Comparison of ENCODE assay signal across 10 mouse cellular contexts in the genomic region with DNA sequence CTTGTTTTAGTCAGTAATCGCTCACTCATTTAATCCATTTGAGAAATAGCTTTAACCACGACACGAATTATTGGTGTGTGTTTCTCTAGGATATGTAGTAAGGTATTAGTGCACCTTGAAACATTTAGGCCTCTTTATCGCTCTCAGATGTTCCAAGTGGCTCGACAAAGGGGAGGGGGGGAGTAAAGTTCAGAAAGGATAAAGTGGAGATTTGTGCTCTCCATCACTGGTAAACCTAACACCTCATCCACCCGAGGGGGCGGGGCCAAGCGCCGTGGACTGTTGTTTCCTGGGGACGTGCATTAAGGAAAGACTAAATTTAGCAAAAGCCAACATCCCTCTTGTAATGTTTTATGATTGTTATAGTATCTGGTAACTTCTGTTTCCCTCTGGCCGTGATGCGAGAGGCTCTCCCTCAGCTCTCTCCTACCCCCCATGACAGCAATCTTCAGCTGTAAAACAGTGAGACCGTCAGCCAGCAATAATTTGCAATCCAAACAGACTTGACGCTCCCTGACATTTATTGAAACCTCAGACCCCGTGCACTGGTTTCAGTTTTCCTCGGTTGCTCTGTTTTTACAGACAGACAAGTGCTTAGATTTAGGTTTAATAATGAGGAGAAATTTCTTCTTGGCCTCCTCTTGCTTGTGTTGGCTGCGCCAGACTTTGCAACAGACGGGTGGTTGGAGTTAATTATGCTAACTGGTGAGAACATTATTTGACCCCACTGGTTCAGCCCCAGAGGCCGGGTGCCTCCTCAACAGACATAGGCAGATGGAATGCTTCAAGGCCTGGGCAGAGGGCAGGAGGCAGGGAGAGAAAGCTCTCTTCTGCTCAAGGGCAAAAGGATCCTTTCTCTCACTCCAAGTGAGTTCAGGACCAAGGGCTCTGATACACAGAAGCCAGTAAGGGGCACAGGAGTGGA.
DNase-seq lines count a peak whose midpoint lies in the region; ATAC-seq lines count a peak whose summit lies in the region.
"Had no signal": no experiment of that assay in that cellular context is flagged by ENCODE, and none has a peak within 500 bp of the region (broad histone marks: within the 10 kb centered on the region; RNA-seq: fewer than 3 reads in every experiment).

No protein-coding gene starts in this region.

- intact Hi-C loops in heart, postnatal 36 days (cut with DNase I), result no loop called here

- 0 out of 2 replicates have a peak overlapping the region, but pooled peaks have one; percentile 6 for H3K4me2 ChIP-seq in embryonic facial prominence, embryonic 15.5 days (replicated peaks)
- H3K4me2 ChIP-seq: hindbrain, embryonic 14.5 days had no signal

- H3K9me3 ChIP-seq in embryonic facial prominence, embryonic 15.5 days (replicated peaks), result no peaks in the 10 kb centered on the region

- H3K27ac ChIP-seq in embryonic facial prominence, embryonic 15.5 days (replicated peaks), result no peak overlapping the region
- H3K27ac ChIP-seq: hindbrain, embryonic 14.5 days; liver, embryonic 14.5 days had no signal

- peak; percentile 43 for DNase-seq in testis, postnatal 10 days (ENCODE audit: low spot score)
- no peak for DNase-seq in testis, postnatal 14 days (ENCODE audit: low spot score)
- peak; percentile 12 to 17 for DNase-seq in kidney, postnatal 36 days
- DNase-seq in frontal cortex, postnatal 14 days (ENCODE audit: low spot score in 2 of 2), result no peak
- DNase-seq in retina, embryonic 14.5 days (ENCODE audit: low spot score), result no peak
- no peak for DNase-seq in heart, postnatal 36 days
- DNase-seq: forebrain, postnatal 0 days had no signal

- no peak overlapping the region for H3K4me3 ChIP-seq in embryonic facial prominence, embryonic 15.5 days (replicated peaks)

- H3K27me3 ChIP-seq in embryonic facial prominence, embryonic 15.5 days, result no peaks in the 10 kb centered on the region

- 31% methylated on average over 19 of the region's 19 CpGs for WGBS in embryonic facial prominence, embryonic 15.5 days

- H3K4me1 ChIP-seq in embryonic facial prominence, embryonic 15.5 days, result no peaks in the 10 kb centered on the region

- H3K36me3 ChIP-seq in embryonic facial prominence, embryonic 15.5 days, result no peaks in the 10 kb centered on the region

- no peak for ATAC-seq in embryonic facial prominence, embryonic 15.5 days (ENCODE audit: insufficient number of reproducible peaks, low FRiP score, low TSS enrichment, low read depth)
- ATAC-seq: forebrain, postnatal 0 days had no signal

- H3K9ac ChIP-seq in embryonic facial prominence, embryonic 15.5 days, result no peak overlapping the region
- H3K9ac ChIP-seq: forebrain, postnatal 0 days; hindbrain, embryonic 14.5 days; liver, embryonic 14.5 days had no signal

Comparison
In these comparisons a context has a peak if more than half of its experiments do, and no peak if none do; other contexts are left out.
1. DNase-seq: peak in testis, postnatal 10 days (single experiment) and kidney, postnatal 36 days (2 of 2); none in testis, postnatal 14 days (single experiment), frontal cortex, postnatal 14 days (0 of 2), retina, embryonic 14.5 days (single experiment) and heart, postnatal 36 days (0 of 2).